Mouse (Mus musculus) lung, postnatal 0 days (tissue): ENCODE results near the gene Shisa2. TPM values are rescaled to one million over a fixed set of nuclear protein-coding genes. Genes with fewer than 3 reads are reported as not detected.

Source experiments
- ATAC-seq: fragments of 200-750 bp; cut with Nextera tagmentation; 2 replicates; pipeline ENCODE4 v1.8.0; 2017; ENCODE audit warnings: moderate library complexity
- DNase-seq: peaks from one replicate; pipeline ENCODE4 v3.0.0-alpha.2; 2016; ENCODE audit warnings: low spot score
- H3K27ac ChIP-seq: fragments of 300-500 bp; sonication (generic); 2 replicates; pipeline ENCODE4 v1.5.1; 2014; ENCODE audit warnings: antibody characterized with exemption, mild to moderate bottlenecking, low read length, mixed read lengths
- H3K27me3 ChIP-seq: fragments of 300-500 bp; sonication (generic); replicated peaks from 2 replicates; pipeline ENCODE4 v1.6.1; 2014; ENCODE audit warnings: low read length, mixed read lengths; ENCODE audit not compliant: insufficient read depth
- H3K36me3 ChIP-seq: fragments of 300-500 bp; sonication (generic); 2 replicates; pipeline ENCODE4 v1.6.1; 2014; ENCODE audit warnings: low read length, mixed read lengths; ENCODE audit not compliant: insufficient read depth
- H3K4me1 ChIP-seq: fragments of 300-500 bp; sonication (generic); 2 replicates; pipeline ENCODE4 v1.6.1; 2014; ENCODE audit warnings: antibody characterized with exemption, low read depth, low read length, mixed read lengths; ENCODE audit not compliant: insufficient read depth
- H3K4me2 ChIP-seq: fragments of 300-500 bp; sonication (generic); replicated peaks from 2 replicates; pipeline ENCODE4 v1.6.1; 2014; ENCODE audit warnings: low read depth, mild to moderate bottlenecking, low read length, moderate library complexity, mixed read lengths
- H3K4me3 ChIP-seq: fragments of 300-500 bp; sonication (generic); 2 replicates; pipeline ENCODE4 v1.5.1; 2014; ENCODE audit warnings: low read depth, low read length
- H3K9ac ChIP-seq: fragments of 300-500 bp; sonication (generic); replicated peaks from 2 replicates; pipeline ENCODE4 v1.6.1; 2014; ENCODE audit warnings: low read depth, mild to moderate bottlenecking
- H3K9me3 ChIP-seq: fragments of 300-500 bp; sonication (generic); 2 replicates; pipeline ENCODE4 v1.6.1; 2016; ENCODE audit warnings: low read length, mixed read lengths
- CTCF ChIP-seq: IDR thresholded peaks from 2 replicates; pipeline ENCODE4 v1.5.1; 2016; ENCODE audit warnings: antibody characterized with exemption, mild to moderate bottlenecking
- EP300 ChIP-seq: IDR thresholded peaks from 2 replicates; pipeline ENCODE4 v1.6.1; 2016; ENCODE audit warnings: antibody characterized with exemption, mild to moderate bottlenecking, control low read depth
- WGBS: fragments of 180-500 bp; shearing (Covaris S2); extraction: QIAGEN DNeasy Blood & Tissue Kit; methylation state at CpG from one replicate; pipeline ENCODE4 v1.1.7; 2014; 5-methylcytosine and 5-hydroxymethylcytosine counted together
- polyA plus RNA-seq: library from polyadenylated mRNA; unstranded; fragments of >200 nt; fragmentation: Nextera tagmentation; extraction: Ambion mirVana; gene quantifications from 2 replicates; pipeline ENCODE4 v1.2.1, GENCODE M21; 2015

Shisa2 gene
- polyA plus RNA-seq, 1 experiment from 2014 or later = 10.6 TPM

GRCm38 (mm10) chr14:59627142-59627680 lies 2.1 kb downstream of the Shisa2 start:
- ATAC-seq = no peak
- Histone ChIP-seq H3K4me3 (peak overlapping the region; percentile 49), H3K27me3 (no peaks in the 10 kb centered on the region), H3K9ac (no peak overlapping the region), H3K4me1 (no peaks in the 10 kb centered on the region), H3K4me2 (peak overlapping the region; percentile 90), H3K36me3 (no peaks in the 10 kb centered on the region), H3K27ac (no peak overlapping the region), H3K9me3 (no peaks in the 10 kb centered on the region)
- no peak for TF ChIP-seq CTCF
- TF ChIP-seq EP300 = no peak
- 31% methylated on average over 9 of the region's 9 CpGs for WGBS
- no peak for DNase-seq

GRCm38 (mm10) chr14:59627823-59628222 lies 2.7 kb downstream of the Shisa2 start:
- H3K4me1 ChIP-seq = no peaks in the 10 kb centered on the region
- WGBS = 43% methylated on average over 7 of the region's 7 CpGs
- no peaks in the 10 kb centered on the region for H3K27me3 ChIP-seq
- H3K9me3 ChIP-seq = no peaks in the 10 kb centered on the region
- H3K4me3 ChIP-seq = no peak overlapping the region
- TF ChIP-seq CTCF (peak; percentile 28; the same call in 1 of the 2 replicates), EP300 (no peak)
- H3K4me2 ChIP-seq = peak overlapping the region; percentile 90
- ATAC-seq (peak; percentile 56), DNase-seq (peak; percentile 70)
- no peak overlapping the region for H3K9ac ChIP-seq
- H3K27ac ChIP-seq = no peak overlapping the region
- H3K36me3 ChIP-seq = no peaks in the 10 kb centered on the region

GRCm38 (mm10) chr14:59629308-59629707 lies 4.2 kb downstream of the Shisa2 start:
- no peaks in the 10 kb centered on the region for H3K4me1 ChIP-seq
- WGBS = 86% methylated on average over 15 of the region's 15 CpGs
- no peak overlapping the region for H3K27ac ChIP-seq
- no peaks in the 10 kb centered on the region for H3K36me3 ChIP-seq
- H3K4me2 ChIP-seq = no peak overlapping the region
- TF ChIP-seq CTCF (no peak), EP300 (no peak)
- H3K27me3 ChIP-seq = no peaks in the 10 kb centered on the region
- no peak overlapping the region for H3K4me3 ChIP-seq
- DNase-seq (no peak), ATAC-seq (no peak)
- H3K9me3 ChIP-seq = no peaks in the 10 kb centered on the region
- H3K9ac ChIP-seq = no peak overlapping the region

DNA sequence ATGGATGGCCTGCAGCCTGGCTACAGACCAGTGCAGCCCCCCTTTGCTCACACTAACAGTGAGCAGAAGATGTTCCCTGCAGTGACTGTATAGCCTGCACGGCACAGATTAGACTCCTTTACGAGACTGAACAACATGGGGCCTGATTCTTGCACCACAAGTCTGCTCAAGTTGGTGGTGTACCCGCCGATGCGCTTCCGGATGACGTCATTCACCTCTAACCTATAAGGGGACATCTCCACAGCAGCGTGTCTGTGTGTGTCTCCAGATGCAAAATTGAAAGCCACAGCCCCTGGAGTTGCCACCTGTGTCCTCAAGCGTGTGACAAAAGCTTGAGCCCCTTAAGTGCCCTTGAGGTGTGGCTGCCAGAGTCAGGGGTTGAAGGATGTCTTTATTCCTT lies 5.0 kb downstream of the Shisa2 start:
- no peak overlapping the region for H3K9ac ChIP-seq
- TF ChIP-seq EP300 = no peak
- no peak for TF ChIP-seq CTCF
- H3K27ac ChIP-seq = no peak overlapping the region
- H3K4me2 ChIP-seq = no peak overlapping the region
- H3K4me3 ChIP-seq = no peak overlapping the region
- WGBS = 86% methylated on average over 9 of the region's 9 CpGs
- H3K36me3 ChIP-seq = no peaks in the 10 kb centered on the region
- H3K27me3 ChIP-seq = no peaks in the 10 kb centered on the region
- DNase-seq (no peak), ATAC-seq (no peak)
- H3K9me3 ChIP-seq = no peaks in the 10 kb centered on the region
- no peaks in the 10 kb centered on the region for H3K4me1 ChIP-seq

DNA sequence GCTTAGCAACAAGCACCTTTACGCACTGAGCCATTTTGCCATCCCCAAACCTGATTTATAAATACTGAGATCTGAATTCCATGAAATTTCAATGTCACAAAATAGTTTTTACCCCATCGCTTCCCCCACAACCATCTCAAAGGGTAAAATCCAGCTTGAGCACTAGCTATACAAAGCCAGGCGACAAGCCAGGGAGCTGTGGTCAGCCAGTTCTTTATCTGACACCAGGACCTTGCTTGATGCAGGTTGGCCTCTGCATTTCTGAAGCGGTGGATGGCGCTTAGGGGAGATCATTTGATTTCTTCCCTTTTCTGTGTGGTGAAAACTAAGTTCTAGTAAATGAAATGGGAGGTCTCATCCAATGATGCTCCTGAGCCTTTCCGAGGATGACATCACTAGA lies 7.0 kb downstream of the Shisa2 start:
- H3K4me2 ChIP-seq = no peak overlapping the region
- no peaks in the 10 kb centered on the region for H3K9me3 ChIP-seq
- ATAC-seq = no peak

GRCm38 (mm10) chr14:59633295-59633898 lies 8.3 kb downstream of the Shisa2 start:
- Histone ChIP-seq H3K9ac (no peak overlapping the region), H3K36me3 (no peaks in the 10 kb centered on the region), H3K4me3 (no peak overlapping the region), H3K9me3 (no peaks in the 10 kb centered on the region), H3K27me3 (no peaks in the 10 kb centered on the region), H3K4me2 (no peak overlapping the region), H3K4me1 (no peaks in the 10 kb centered on the region), H3K27ac (no peak overlapping the region)
- no peak for DNase-seq
- no peak for ATAC-seq
- WGBS = 62% methylated on average over 5 of the region's 5 CpGs
- TF ChIP-seq EP300 = no peak
- TF ChIP-seq CTCF = no peak

More for the DNA sequence above, 7.0 kb downstream of the Shisa2 start:
- no peak overlapping the region for H3K4me3 ChIP-seq
- no peak overlapping the region for H3K27ac ChIP-seq
- H3K4me1 ChIP-seq = no peaks in the 10 kb centered on the region
- no peaks in the 10 kb centered on the region for H3K36me3 ChIP-seq
- H3K27me3 ChIP-seq = no peaks in the 10 kb centered on the region
- DNase-seq = no peak
- TF ChIP-seq CTCF (no peak), EP300 (no peak)
- no peak overlapping the region for H3K9ac ChIP-seq
- WGBS = 83% methylated on average over 6 of the region's 6 CpGs
